Comparison of ENCODE assay signal across 31 mouse cellular contexts in genomic region chr12:102557372-102557771, GRCm38 (mm10). TPM values are rescaled to one million over a fixed set of nuclear protein-coding genes. Genes with fewer than 3 reads are reported as not detected.
DNase-seq lines count a peak whose midpoint lies in the region; ATAC-seq lines count a peak whose summit lies in the region.
"Had no signal": no experiment of that assay in that cellular context is flagged by ENCODE, and none has a peak within 500 bp of the region (broad histone marks: within the 10 kb centered on the region; RNA-seq: fewer than 3 reads in every experiment).

No protein-coding gene starts in this region.

- ATAC-seq in frontal cortex, adult (ENCODE audit: low TSS enrichment): peak; percentile 55
- no peak for ATAC-seq in midbrain, embryonic 11.5 days (ENCODE audit: low FRiP score)
- no peak for ATAC-seq in midbrain, embryonic 15.5 days (replicated peaks)
- ATAC-seq: forebrain, embryonic 15.5 days; hindbrain, postnatal 0 days; intestine, embryonic 15.5 days had no signal

- no peak overlapping the region for H3K4me2 ChIP-seq in midbrain, embryonic 11.5 days
- no peak overlapping the region for H3K4me2 ChIP-seq in midbrain, embryonic 15.5 days
- H3K4me2 ChIP-seq: embryonic facial prominence, embryonic 13.5 days; forebrain, embryonic 15.5 days; heart, embryonic 15.5 days; intestine, embryonic 15.5 days; neural tube, embryonic 12.5 days had no signal

- no peaks in the 10 kb centered on the region for H3K4me1 ChIP-seq in midbrain, embryonic 11.5 days (ENCODE audit: control insufficient read depth, insufficient read depth, low read length)
- H3K4me1 ChIP-seq in midbrain, embryonic 15.5 days: peaks cover 19% of the 10 kb centered on the region

- H3K27ac ChIP-seq in midbrain, embryonic 11.5 days (ENCODE audit: low read depth, low read length): no peak overlapping the region
- no peak overlapping the region for H3K27ac ChIP-seq in midbrain, embryonic 15.5 days
- H3K27ac ChIP-seq: embryonic facial prominence, embryonic 13.5 days; forebrain, embryonic 10.5 days; forebrain, embryonic 15.5 days; heart, embryonic 10.5 days; heart, embryonic 15.5 days; hindbrain, postnatal 0 days; intestine, embryonic 15.5 days; layer of hippocampus, adult 2 months; liver, embryonic 14.5 days; macrophage; midbrain, embryonic 10.5 days; neural tube, embryonic 12.5 days had no signal

- no peak overlapping the region for H3K9ac ChIP-seq in midbrain, embryonic 11.5 days (ENCODE audit: low read length)
- no peak overlapping the region for H3K9ac ChIP-seq in midbrain, embryonic 15.5 days
- H3K9ac ChIP-seq: embryonic facial prominence, embryonic 13.5 days; forebrain, embryonic 15.5 days; heart, embryonic 15.5 days; intestine, embryonic 15.5 days; liver, embryonic 14.5 days; neural tube, embryonic 12.5 days had no signal

- no peaks in the 10 kb centered on the region for H3K36me3 ChIP-seq in midbrain, embryonic 11.5 days (ENCODE audit: control insufficient read depth, insufficient read depth, low read length)
- peaks cover 3% of the 10 kb centered on the region; the same call in 1 of the 2 replicates for H3K36me3 ChIP-seq in midbrain, embryonic 15.5 days (replicated peaks)
- H3K36me3 ChIP-seq: embryonic facial prominence, embryonic 13.5 days; forebrain, embryonic 10.5 days; heart, embryonic 10.5 days; heart, embryonic 15.5 days; intestine, embryonic 15.5 days; midbrain, embryonic 10.5 days had no signal

- 86% methylated on average over 5 of the region's 5 CpGs for WGBS in midbrain, embryonic 11.5 days
- WGBS in midbrain, embryonic 15.5 days: 86% methylated on average over 5 of the region's 5 CpGs

- no peak overlapping the region for H3K4me3 ChIP-seq in midbrain, embryonic 11.5 days (ENCODE audit: low read depth, low read length)
- H3K4me3 ChIP-seq in midbrain, embryonic 15.5 days: no peak overlapping the region
- H3K4me3 ChIP-seq: embryonic facial prominence, embryonic 13.5 days; forebrain, embryonic 10.5 days; forebrain, embryonic 15.5 days; heart, embryonic 10.5 days; heart, embryonic 15.5 days; intestine, embryonic 15.5 days; layer of hippocampus, adult 2 months; midbrain, embryonic 10.5 days; myocyte; neural tube, embryonic 12.5 days had no signal

- DNase-seq in frontal cortex, postnatal 10 days (ENCODE audit: low spot score in 2 of 2): no peak
- DNase-seq in midbrain, embryonic 11.5 days (ENCODE audit: low spot score, missing footprints): peak; percentile 17
- DNase-seq in frontal cortex, adult 2 months (ENCODE audit: extremely low spot score in 1 of 2, low spot score in 1 of 2): peak; percentile 58 to 70
- peak; percentile 46 to 59 for DNase-seq in right cerebral cortex, postnatal 36 days (ENCODE audit: low spot score in 2 of 2)
- DNase-seq in embryo, embryonic 9.5 days (ENCODE audit: extremely low spot score): no peak
- DNase-seq: adrenal gland, postnatal 14 days; cerebellum, adult 11-12 months; cerebellum, postnatal 25 days; embryo, embryonic 11 days; gastrocnemius, postnatal 14 days; kidney, adult 2 months; kidney, postnatal 36 days; liver; lung, adult 2 months; lung, postnatal 10 days; thymus, postnatal 4 days had no signal

- H3K27me3 ChIP-seq in midbrain, embryonic 11.5 days (ENCODE audit: control insufficient read depth, insufficient read depth, low read length): peaks cover 4% of the 10 kb centered on the region
- H3K27me3 ChIP-seq in midbrain, embryonic 15.5 days (replicated peaks): 0 out of 2 replicates have a peak, but pooled peaks cover 3% of the 10 kb centered on the region
- H3K27me3 ChIP-seq: forebrain, embryonic 15.5 days had no signal

- no peaks in the 10 kb centered on the region for H3K9me3 ChIP-seq in midbrain, embryonic 11.5 days (ENCODE audit: control insufficient read depth, low read length)
- no peaks in the 10 kb centered on the region for H3K9me3 ChIP-seq in midbrain, embryonic 15.5 days
- H3K9me3 ChIP-seq: embryonic facial prominence, embryonic 13.5 days; forebrain, embryonic 10.5 days; forebrain, embryonic 15.5 days; heart, embryonic 10.5 days; heart, embryonic 15.5 days; intestine, embryonic 15.5 days; midbrain, embryonic 10.5 days; neural tube, embryonic 12.5 days had no signal

RNA-seq across cellular contexts. Expression of gene Chga, which starts 2.6 kb away (rescaled TPM):
- 23.5 and 24.0 TPM in 2 replicates for polyA plus RNA-seq in midbrain, embryonic 11.5 days (2014; fragmentation: Nextera tagmentation; extraction: Ambion mirVana)
- polyA plus RNA-seq in midbrain, embryonic 15.5 days (2015; fragmentation: Nextera tagmentation; extraction: Ambion mirVana): 152 and 155 TPM in 2 replicates
- polyA plus RNA-seq in frontal cortex, adult 2 months (2012; rRNA removed): 145 and 167 TPM in 2 replicates
- polyA plus RNA-seq: macrophage, myocyte had no signal

Comparison
In these comparisons a context has a peak if more than half of its experiments do, and no peak if none do; other contexts are left out.
1. DNase-seq: peak in midbrain, embryonic 11.5 days (single experiment), frontal cortex, adult 2 months (2 of 2) and right cerebral cortex, postnatal 36 days (2 of 2); none in frontal cortex, postnatal 10 days (0 of 2) and embryo, embryonic 9.5 days (single experiment).